Mouse (Mus musculus) C2C12 (cell line): ENCODE measurements around the gene Cited4.

Experiments
- CEBPB ChIP-seq: IDR thresholded peaks from one replicate; pipeline ENCODE4 v1.6.1; 2011; ENCODE audit warnings: low read depth, mild to moderate bottlenecking, control low read depth, moderate library complexity
- CTCF ChIP-seq: IDR thresholded peaks from one replicate; pipeline ENCODE4 v1.5.1; 2011; ENCODE audit not compliant: control insufficient read depth, insufficient read depth, insufficient read length
- MYOD1 ChIP-seq: IDR thresholded peaks from one replicate; pipeline ENCODE4 v1.6.1; 2011; ENCODE audit warnings: low read depth; ENCODE audit not compliant: control insufficient read depth, insufficient read length
- USF1 ChIP-seq: IDR thresholded peaks from one replicate; pipeline ENCODE4 v1.6.1; 2011; ENCODE audit warnings: low read depth, mild to moderate bottlenecking, control low read depth, moderate library complexity

- TF ChIP-seq CTCF (no peak), CEBPB (no peak), MYOD1 (no peak), USF1 (no peak)
These were observed 50.4 kb downstream of the Cited4 start for GRCm38 (mm10) chr4:120716765-120717164.
